Mouse (Mus musculus): ENCODE measurements at regions not wholly inside any gene's neighbourhood (a gene's known extent, or its start where the extent isn't known, plus 50 kb on each side); places are given as distances from the start of the nearest gene placed in this dataset.

DNA sequence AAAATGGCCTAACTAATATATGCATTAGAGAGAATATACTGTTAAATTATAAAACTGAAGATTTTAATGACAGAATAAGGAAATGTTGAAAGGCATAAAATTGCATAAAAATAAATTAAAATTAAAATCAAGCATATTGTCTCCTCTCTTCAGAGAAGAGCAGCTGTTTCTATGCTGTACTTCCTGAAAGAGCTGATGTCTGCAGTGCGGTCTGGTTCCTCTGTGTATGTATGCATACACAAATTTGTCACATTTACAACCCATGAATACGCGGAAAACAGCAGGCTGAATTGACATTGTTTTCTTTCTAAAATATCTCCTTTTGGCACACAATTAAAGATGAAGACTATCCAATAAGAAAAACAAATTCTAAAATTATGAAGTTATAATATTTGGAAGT is 278.5 kb downstream of the Olfr1505 start:
- TF ChIP-seq GATA1 (IDR thresholded peaks at IDR 0.05; ENCODE audit: borderline replicate concordance, low read length) = no peak
- TF ChIP-seq FLI1 (IDR thresholded peaks at IDR 0.05; ENCODE audit: low read length) = no peak

Measured in megakaryocyte, embryonic 14.5 days (primary cell).